Comparison of ENCODE assay signal across 8 mouse cellular contexts in genomic region chr17:17293932-17294534, GRCm38 (mm10).
DNase-seq lines count a peak whose midpoint lies in the region; ATAC-seq lines count a peak whose summit lies in the region.
"Not testable (repeated sequence)": the region's sequence is repeated elsewhere in the genome, so short reads cannot be mapped to it uniquely, and the experiment has no call there.

No protein-coding gene starts in this region.

- H3K27me3 ChIP-seq in hindbrain, embryonic 16.5 days (replicated peaks; ENCODE audit: control insufficient read depth, insufficient read depth, low read length): not testable (repeated sequence)

- peaks cover 45% of the 10 kb centered on the region for H3K79me2 ChIP-seq in macrophage (ENCODE audit: inconsistent target)

- ATAC-seq in hindbrain, embryonic 16.5 days: peak; percentile 100

- not testable (repeated sequence) for H3K9me3 ChIP-seq in hindbrain, embryonic 16.5 days (ENCODE audit: control insufficient read depth, low read length)

- not testable (repeated sequence) for H3K36me3 ChIP-seq in hindbrain, embryonic 16.5 days (ENCODE audit: control insufficient read depth, insufficient read depth, low read length); macrophage (ENCODE audit: inconsistent target)

- H3K4me2 ChIP-seq in hindbrain, embryonic 16.5 days (ENCODE audit: low read length): peak overlapping the region; percentile 49

- under 1% methylated on average over 13 of the region's 13 CpGs for WGBS in hindbrain, embryonic 16.5 days
- WGBS in macrophage (ENCODE audit: missing documents): under 1% methylated on average over 13 of the region's 13 CpGs

- not testable (repeated sequence) for H3K4me1 ChIP-seq in hindbrain, embryonic 16.5 days (ENCODE audit: control insufficient read depth, insufficient read depth, low read depth, low read length)

- peak overlapping the region; percentile 50 for H3K9ac ChIP-seq in hindbrain, embryonic 16.5 days (ENCODE audit: low read depth, low read length)

- peak overlapping the region; percentile 44 for H3K27ac ChIP-seq in hindbrain, embryonic 16.5 days (ENCODE audit: low read depth, low read length)
- H3K27ac ChIP-seq in macrophage: peak overlapping the region; percentile 42

- H3K4me3 ChIP-seq in hindbrain, embryonic 16.5 days (ENCODE audit: low read length): peak overlapping the region; percentile 44
- peak overlapping the region; percentile 54 for H3K4me3 ChIP-seq in macrophage (ENCODE audit: inconsistent target)

- peak; percentile 29 for DNase-seq in WW6 (ENCODE audit: low read depth, low spot score)
- peak; percentile 30 to 73 for DNase-seq in cerebellum, postnatal 4 days (ENCODE audit: low spot score in 2 of 2)
- peak; percentile 93 for DNase-seq in gastrocnemius, adult 18-20 months (ENCODE audit: low spot score)
- DNase-seq in left cerebral cortex, adult 18-20 months (ENCODE audit: low spot score in 2 of 2): peak; percentile 77 to 89
- DNase-seq in right cerebral cortex, adult 18-20 months: peak; percentile 94
- DNase-seq in urinary bladder, postnatal 10 days (ENCODE audit: low spot score): peak; percentile 25

Comparison
In these comparisons a context has a peak if more than half of its experiments do, and no peak if none do; other contexts are left out.
1. Peak in every context shown above with its lines: DNase-seq, ATAC-seq, H3K4me3 ChIP-seq and H3K27ac ChIP-seq.
2. DNase-seq: peak in every context shown above with its lines; median percentile 94 in right cerebral cortex, adult 18-20 months; 93 in gastrocnemius, adult 18-20 months; 83 in left cerebral cortex, adult 18-20 months; 52 in cerebellum, postnatal 4 days; 29 in WW6; 25 in urinary bladder, postnatal 10 days.